Mouse (Mus musculus): ENCODE results near the gene Irx3.

Gene Irx3

DNA sequence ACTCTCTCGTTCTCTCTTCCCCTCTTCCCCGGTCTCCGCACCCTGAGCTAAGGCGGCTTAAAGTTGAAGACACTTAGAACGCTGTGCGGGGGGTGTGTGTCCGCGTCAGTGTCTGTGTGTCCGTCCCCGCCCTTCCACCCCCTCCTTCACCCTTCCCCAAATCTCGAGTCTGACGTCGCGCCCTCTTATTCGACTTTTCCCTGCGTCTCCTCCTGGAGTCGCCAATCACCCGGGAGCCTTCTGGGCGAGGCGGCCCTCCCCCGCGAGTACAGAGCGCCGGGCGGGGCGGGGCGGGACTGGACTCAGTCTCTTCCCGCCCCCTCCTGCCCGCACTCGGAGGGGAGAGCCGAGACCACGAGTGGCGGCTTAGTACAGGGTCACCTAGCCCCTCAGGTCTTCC, at the start of gene Irx3:
TSS of gene Irx3 (minus strand) at position 229 of the 400 bp plus-strand sequence.
- DNase-seq: peak; percentile 90 to 94

DNA sequence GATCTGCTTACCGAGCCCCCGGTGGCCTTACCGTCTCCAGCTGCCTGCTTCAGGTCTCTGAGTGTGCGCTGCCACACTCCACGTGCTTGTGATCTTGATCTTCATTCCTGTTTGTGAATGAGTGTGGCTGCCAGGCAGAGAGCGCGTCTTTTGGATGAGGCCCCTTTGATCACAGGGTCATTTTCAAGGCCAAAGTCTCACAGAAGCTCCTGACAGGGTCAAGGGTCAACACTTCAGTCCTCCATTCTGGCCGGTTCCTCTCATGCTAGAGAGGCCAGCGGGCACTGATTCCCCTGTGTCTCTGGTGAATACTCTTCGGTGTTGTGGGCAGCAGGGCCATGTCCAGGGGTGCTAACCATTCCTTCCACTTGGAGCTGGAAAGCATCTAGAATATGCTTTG, 49.5 kb upstream of the Irx3 start:
- DNase-seq: no peak

DNA sequence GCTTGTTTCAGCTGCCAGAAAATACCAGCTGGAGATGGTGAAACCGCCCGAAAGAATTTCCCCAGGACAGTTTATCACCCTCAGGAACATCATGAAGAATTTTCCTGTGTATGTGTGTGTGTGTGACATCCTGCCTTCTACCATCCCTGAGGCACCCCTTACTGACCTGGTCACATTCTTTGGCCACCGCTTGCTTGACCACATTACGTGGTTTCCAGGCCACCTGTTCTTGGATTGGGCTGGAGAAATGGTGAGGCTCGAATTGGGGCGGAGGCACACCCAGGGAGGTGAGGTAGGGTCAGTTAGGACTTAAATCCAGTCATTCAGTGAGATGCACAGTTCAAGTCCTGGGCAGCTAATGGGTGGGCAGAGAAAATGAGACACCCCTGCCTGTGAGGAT, 48.1 kb upstream of the Irx3 start:
- DNase-seq: no peak

DNA sequence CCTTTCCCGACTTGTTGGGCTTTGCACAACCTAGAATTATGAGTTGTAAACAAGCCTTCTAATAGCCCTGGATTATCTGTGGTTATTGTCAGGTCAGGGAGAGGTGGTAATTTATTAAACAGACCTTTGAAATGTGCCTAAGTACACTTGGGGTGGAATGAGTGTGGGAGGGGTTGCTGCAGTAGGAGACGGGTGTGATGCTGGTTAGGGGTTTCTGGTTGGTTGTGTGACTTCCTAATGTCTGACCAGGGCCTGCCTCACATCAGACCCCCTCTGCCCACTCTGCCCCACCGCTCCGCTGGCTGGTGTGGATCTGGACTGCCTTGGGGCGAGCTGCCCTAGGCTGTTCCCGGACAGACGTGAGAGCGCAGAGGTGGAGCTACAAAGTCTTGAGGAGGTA, 47.7 kb upstream of the Irx3 start:
- no peak for DNase-seq

DNA sequence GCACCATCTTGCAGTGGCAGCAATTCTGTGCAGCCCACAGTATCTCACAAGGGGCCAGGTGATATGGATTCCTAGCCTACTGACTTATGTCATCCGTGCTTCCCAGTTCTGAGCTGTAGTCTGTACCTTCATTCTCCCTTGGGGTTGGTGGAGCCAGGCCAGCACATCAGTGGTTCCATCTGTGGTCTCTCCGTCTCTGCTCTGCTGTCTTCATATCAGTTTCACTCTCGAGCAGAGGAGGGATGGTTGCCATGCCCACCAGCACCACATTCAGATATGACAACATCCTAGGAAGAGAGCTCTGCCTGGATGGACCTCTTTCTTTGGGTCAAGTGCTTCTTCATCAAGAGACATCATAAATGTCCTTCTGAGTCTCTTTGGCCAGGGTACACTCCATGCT, 43.8 kb upstream of the Irx3 start:
- no peak for DNase-seq

DNA sequence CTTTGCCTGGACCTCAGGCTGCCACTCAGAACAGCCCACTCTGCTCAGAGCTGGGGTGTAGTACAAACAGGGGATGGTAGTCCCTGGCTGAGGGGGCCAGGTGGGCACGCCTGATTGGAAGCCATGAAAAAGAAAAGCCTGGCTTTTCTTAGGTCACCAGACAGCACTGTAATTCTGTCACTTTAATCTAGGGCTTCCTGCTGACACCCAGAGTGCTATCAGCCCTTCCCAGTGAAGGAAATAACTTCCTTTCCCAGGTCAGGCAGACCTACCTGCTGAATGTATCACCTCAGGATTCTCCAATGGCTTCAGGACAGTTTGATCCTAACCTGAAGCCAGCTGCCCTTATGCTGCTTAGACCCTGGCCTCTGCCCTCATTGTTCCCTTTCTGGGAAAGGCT, 35.3 kb upstream of the Irx3 start:
- DNase-seq: no peak

DNA sequence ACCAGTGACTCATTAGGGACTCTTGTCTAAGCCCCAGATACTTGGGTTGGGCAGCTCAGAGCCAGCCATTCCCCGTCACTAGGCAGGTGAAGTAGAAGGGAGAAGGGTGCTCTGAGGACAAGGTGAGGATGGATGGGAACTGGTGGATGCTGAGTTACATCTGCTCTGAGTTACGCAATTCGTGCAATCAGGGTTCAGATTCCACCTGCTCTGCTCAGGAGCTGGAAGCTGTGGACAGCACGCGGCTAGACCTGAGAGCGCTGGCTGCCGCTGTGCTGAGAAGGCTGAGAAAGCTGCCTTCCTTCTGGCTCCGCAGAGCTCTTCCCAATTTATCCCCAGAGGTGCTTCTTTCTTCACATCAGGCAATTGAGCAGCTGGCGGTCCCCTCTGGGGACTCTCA, 34.8 kb upstream of the Irx3 start:
- DNase-seq: no peak

DNA sequence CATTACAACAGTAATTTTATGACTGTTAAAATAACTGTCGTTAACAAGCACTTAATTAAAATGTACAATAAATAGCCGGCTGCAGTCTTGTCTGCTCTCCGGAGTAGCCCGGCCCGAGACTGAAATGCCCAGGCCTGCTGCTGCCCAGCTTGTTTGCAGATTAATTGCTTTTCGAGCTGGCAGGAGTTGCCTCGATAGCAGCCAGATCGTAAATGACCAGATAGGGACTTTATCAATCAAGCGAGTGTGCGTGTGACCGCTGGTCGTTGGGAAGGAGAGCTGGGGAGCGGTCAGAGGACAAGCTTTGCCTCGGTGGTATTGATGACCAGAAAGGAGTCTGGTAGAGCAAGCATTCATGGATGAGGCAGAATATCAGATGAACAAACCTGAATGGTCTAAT, 25.8 kb upstream of the Irx3 start:
- no peak for DNase-seq

DNA sequence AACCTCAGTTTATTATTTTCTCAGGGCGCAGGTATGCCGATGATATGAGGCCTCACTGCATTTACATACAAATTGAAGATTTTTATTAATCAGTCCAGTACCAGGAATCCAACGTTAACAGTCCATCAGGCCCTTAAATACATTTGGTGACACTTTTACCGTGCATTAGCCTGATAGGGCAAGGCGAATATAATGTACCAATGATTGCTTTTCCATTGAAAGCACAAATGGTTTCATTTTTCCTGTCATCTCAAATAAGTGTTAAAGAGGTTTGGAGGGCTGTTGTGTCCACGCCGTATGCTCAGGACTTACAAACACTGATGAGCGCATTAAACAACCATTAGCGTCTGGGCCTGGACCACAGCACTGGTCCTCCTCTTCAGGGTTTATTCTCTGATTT, 25.3 kb upstream of the Irx3 start:
- no peak for DNase-seq

DNA sequence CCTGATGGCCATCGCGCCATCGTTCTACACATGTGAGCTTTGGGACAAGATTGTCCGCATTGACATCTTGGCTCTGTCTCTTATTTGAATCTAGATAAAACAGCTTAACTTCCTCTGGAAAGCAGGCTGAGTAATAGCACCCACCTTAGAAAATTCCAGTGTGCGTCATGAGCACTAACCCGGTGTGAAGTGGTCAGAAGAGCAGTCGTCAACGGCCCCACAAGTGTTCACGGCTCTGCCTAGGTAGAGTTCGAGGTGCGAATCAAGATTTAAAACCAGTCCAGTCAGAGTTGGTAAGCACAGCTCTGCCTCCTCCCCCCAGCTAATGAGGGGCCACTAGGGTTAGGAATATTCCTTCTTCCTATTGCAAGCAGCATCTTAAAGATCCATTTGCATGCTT, 21.5 kb upstream of the Irx3 start:
- peak; percentile 21 to 41 for DNase-seq

DNA sequence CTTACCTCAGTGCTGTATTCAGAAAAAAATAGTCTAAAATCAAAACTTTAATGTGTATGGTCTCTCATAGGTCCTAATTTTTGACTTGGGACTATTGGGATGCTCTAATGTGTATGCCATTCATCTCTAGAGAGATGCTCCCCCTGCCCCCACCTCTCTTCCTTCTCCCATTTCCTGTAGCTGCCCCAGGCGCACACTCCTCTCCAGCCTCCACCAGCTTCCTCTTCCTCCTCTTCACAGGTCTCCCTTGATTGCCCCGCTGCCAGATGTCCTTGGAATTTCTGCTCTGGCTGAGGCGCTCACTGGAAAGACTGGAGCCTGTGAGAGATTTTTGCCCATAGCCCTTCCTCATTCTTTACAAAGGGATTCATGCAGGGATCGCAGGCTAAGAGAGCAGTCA, 20.9 kb upstream of the Irx3 start:
- DNase-seq: no peak

DNA sequence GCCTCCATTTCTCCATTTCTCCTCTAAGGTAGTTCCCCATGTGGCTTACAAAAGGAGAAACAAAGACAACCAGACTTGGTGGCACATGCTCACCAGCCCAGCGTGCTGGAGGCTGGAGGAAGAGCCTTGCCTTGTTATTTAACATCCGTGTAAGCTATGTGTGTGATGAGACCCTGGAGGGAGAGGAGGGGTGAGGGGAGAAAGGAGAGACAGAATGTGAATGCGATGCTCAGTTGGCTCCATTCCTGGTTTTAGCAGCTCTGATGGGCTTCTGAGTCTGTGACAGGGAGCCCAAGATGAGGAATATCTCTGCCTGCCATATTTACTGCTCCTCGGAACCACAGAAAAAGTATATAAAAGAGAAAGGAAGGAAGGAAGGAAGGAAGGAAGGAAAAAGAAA, 20.1 kb upstream of the Irx3 start:
- no peak for DNase-seq

DNA sequence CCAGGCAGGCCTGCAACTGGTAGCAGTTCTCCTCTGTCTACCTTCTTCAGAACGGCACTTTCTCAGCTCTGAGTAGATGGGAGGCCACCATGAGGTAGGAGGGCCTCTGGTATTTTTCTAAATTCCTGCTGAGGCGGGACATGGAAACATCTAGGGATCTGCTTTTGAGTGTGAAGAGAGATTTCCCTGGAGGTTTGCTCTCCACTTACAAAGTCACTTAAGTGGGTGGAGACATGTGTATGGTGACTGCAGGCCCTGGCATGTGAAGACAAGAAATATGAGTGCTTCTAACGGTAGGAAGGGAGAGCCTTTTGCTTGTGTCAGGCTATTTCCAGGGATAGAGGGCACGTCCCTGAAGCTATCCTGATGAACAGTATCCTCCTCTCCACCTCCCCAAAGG, 17.9 kb upstream of the Irx3 start:
- no peak for DNase-seq

DNA sequence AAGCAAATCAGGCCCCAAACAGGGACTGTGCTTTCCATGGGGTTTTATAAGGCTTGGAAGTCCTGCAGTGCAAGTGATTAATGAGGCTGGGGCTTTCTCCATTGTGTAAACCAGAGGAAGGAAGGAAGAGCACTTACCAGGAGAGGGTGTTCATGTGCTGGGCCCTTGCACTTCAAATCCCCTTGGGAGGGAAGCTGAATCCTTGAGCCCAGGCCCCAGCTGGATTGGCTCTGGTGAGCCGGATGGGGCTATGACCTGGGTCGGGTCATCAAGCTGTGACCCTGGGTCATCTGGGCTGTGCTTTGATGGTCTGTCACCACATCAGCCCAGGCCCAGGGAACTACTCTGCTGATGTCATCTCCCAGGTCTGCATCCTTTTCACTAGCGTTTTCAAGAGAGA, 16.9 kb upstream of the Irx3 start:
- DNase-seq: no peak

DNA sequence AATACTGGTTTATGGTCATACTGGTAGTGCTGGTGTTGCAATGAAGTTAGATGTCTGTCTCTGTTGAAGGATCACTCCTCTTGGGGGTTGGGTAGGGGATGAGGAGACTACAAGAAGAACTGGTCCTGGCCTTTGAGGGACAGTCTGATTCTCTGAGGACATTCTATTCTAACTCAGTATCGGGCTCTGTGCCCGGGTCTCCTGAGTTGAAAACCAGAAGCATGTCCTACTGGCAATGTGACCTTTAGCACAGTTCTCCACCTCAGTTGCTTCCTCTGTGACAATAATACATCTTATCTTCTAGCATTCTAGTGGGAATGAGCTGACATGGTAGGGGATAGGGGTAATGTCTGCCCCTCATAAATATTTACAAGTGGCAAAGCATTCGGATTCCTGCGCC, 12.2 kb upstream of the Irx3 start:
- no peak for DNase-seq

DNA sequence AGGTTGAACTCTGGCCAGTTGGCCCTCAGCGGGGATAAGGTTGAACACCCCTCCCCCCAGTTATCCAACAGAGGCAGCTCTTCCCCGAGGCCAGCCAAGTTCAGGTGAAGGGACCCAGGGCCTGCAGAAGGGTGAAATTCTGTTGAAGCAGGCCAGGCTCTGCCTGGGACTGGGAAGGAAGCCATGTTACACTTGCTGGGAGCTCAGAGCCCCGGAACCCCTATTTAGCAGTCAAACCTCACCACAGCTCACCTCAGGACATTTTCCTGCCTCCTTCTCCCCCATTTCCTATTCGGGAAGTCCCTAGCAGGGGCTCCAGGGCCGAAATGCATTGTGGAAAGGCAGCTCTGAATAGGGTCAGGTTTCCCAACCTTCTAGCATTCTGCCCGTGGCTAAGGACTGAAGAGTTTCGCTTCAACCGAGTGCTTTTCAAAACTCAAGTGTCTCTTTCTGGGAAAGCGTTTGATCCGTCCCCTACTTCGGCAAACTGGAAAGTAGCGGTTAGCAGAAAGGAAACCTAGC, 4.9 kb upstream of the Irx3 start:
- DNase-seq: peak; percentile 38 to 64

DNA sequence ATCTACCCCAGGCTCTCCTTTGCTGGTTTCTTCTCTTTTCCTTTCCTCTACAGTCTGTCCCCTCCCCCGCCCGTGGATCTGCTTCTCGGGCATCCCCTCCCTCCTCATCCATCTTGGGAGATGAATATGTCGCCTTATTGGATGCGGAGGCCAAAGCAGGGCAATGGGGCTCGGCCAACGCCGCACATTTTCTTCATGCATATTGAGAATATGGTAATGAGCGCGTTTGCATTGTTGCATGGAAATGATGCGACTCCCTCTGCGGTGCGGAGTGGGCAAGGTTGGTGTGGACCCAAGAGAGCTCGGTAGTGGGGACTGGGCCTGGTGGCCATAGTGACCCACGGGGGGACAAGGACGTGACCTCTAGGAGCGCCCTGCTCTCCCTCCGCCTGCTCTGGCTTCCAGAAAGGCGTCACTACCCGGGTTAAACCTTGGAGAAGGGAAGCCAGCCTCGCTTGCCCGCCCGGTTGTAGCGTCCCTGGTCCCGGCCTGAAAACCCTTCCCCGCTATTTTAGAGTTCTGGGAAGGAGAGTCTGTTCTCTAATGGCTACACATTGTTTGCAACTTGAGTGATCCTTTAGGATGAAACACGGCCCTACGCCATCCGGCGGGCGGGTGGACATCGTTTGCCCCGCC, 4.3 kb upstream of the Irx3 start:
- peak in 1 of 2 experiments; percentile 18 for DNase-seq

DNA sequence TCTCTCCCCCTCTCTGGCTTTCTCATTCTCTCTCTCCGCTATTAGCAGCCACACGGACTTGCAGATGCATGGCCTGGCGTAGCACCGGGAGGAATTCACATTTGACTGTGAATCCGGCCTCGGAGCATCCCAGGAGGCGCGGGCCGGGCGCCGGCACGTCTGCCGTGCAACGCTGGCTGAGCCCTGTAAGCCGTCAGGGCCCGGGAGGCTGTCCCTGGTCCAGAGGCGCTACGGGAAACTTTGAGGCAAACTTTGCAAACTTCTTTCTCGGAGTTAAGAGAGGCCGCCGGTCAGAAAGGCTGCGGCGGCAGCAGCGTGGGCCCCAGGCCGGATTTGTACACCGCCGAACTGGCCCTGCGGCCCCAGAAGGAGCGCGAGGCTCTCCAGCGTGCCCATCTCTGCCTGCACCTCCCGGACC, 3.4 kb upstream of the Irx3 start:
- DNase-seq: peak in 1 of 2 experiments; percentile 23

DNA sequence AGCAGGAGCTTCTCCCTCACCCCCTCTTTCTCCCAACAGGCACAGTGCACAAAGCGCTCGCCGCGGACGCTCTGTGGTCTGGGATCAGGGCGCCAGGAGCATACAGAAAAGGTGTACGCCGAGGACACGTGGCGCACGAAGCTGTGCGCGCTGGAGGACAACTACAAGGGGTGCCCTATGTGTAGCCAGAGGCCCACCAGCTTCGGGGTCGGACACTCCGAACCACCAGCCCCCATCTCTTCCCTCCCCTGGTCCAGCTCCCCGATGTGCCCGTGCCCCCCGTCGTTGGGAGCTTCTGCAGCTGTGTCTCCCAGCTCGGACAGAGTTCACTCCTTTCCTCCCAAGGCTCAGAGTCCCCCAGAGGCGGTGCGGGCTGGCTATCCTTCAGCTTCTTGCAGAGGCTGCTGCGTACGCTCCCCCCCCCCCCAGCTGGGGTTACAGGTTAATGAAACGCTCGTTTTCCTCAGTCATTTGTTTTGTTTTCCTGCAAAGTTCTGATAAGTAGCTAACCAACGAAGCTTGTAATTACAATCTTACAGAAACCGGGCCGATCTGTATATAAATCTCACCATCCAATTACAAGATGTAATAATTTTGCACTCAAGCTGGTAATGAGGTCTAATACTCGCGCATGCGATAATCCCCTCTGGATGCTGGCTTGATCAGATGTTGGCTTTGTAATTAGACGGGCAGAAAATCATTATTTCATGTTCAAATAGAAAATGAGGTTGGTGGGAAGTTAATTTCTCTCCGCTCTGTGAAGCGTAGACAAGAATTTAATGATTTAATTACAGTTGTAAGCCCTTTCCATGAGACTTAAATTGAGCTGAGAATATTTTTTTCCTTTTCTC, 2.8 kb upstream of the Irx3 start:
- DNase-seq: no peak

DNA sequence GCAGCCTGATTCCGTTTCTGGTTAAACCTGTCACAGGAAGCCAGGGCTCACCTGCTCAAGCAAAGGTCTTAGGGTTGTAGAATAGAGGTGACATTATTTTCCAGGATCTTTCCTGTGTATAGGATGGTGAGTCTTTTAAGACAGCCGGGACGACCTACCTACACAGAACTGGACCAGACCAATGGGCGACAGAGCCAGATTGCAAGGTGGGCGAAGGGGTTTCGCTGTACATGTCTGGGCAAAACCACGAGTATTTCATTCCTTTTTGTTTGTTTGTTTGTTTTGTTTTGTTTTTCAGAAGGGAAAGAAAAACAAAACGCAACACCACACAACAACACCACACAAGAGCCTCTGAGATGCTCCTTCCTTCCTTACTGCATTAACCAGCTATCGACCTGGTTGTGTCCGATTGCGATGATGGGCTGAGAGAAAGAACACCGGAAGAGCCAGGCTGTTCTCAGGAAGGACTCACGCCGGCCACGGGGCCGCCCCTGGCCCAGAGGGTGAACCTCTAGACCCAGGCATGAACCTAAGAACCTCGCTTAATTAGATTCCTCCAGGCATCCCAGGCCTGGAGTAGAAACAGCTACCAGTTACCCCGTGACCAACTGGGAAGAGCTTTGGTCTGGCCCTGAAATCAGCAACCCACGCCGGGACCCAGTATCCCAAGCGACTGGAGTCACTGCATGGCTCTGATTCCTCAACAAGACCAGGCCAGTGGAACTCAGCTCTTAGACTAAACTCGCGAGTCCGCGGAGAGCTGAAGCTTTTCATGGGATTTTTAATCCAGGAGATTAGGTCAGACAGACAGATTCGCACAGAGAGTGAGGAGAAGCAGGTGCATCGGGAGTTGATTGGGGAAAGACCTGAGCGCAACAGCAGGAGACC, 1.9 kb upstream of the Irx3 start:
- DNase-seq: peak in 1 of 2 experiments; percentile 28

DNA sequence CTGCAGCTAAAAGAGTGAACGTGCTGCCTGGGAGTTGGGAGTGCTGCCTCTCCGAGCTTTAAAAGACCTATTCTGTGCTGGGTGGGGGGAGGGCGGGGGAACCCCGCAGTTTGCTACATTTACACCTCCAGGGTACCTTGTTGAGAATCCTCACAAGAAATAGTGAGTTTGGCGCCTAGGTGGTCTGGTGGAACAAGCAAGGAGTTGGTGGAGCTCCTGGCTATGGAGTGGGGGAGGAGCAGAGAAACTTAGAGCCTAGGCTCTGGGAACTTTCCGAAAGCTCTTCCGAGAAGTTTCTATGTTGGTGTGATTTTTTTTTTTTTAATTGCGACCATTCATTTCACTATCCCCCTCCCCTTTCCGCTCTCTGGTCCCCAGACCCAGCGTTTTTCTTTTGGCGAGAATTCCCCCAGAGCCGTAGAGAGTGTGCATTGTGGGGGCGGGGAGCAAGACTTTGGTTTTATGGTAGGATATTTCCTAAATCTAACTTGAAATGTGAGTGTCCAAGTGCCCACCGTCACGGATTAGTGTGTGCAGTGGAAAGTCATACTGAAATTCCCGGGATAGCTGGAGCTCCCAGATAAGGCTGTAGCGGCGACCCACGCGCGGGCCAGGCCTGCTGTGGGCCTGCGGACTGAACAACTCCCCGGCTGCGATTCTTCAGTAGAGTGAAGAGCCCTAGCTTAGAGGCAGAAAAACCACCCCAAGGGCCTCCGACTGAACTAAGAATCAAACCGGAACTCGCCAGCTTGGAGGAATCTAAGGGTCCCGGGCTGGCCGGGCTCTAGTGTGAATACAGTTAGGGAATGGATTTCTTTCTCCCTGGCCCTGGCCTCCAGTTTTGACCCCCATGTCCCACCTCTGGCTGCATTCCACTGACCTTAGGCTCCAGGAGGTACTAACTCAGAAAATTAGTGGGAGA, 795 bp upstream of the Irx3 start:
- no peak for DNase-seq

DNA sequence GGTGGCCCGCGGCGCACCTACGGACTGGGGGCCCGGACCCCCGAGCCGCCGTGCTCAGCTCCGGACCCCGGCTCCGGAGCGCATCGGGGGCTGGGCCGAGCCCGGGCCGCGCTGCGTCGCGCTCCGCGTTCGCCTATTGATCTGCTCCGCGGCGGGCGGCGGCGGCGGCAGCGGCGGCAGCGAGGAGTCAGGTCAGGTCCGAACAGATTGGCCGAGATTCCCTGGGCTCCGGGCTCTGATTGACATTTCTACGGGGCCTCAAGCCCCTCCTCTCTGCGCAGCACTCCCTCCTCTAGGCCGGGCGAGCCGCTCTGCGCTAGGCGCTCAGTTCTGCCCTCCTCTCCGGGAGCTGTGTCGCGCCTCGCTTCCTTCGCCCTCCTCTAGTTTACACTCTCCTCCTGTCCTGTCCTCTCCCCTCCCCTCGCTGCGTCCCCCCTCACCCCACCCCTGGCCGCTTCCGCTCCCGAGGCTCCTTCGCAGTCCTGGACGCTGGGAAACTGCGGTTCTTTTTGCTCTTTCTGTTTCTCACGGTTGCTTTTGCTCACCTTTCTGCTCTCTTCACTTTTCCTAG, 541 bp downstream of the Irx3 start:
- DNase-seq: peak; percentile 84 to 90
